Mouse (Mus musculus) forebrain, postnatal 0 days (tissue): ENCODE data around the gene Ccnjl. TPM values are rescaled to one million over a fixed set of nuclear protein-coding genes. Genes with fewer than 3 reads are reported as not detected.

Experiments
- ATAC-seq: fragments of 200-750 bp; cut with Nextera tagmentation; 2 replicates; pipeline ENCODE4 v1.8.0; 2017; ENCODE audit warnings: mild to moderate bottlenecking, moderate library complexity
- DNase-seq: peaks from one replicate; pipeline ENCODE4 v3.0.0-alpha.2; 2015
- H3K27ac ChIP-seq: fragments of 300-500 bp; sonication (generic); 2 replicates; pipeline ENCODE4 v1.5.1; 2014; ENCODE audit warnings: low read depth, mild to moderate bottlenecking, antibody characterized with exemption, low read length, moderate library complexity, mixed read lengths
- H3K27me3 ChIP-seq: fragments of 300-500 bp; sonication (generic); 2 replicates; pipeline ENCODE4 v1.6.1; 2014; ENCODE audit warnings: mild to moderate bottlenecking, low read length, mixed read lengths; ENCODE audit not compliant: insufficient read depth
- H3K36me3 ChIP-seq: fragments of 300-500 bp; sonication (generic); 2 replicates; pipeline ENCODE4 v1.6.1; 2014; ENCODE audit warnings: mild to moderate bottlenecking, moderate library complexity; ENCODE audit not compliant: insufficient read depth
- H3K4me1 ChIP-seq: fragments of 300-500 bp; sonication (generic); 2 replicates; pipeline ENCODE4 v1.6.1; 2014; ENCODE audit warnings: antibody characterized with exemption; ENCODE audit not compliant: insufficient read depth
- H3K4me2 ChIP-seq: fragments of 300-500 bp; sonication (generic); 2 replicates; pipeline ENCODE4 v1.6.1; 2014; ENCODE audit warnings: low read depth, mild to moderate bottlenecking, moderate library complexity
- H3K4me3 ChIP-seq: fragments of 300-500 bp; sonication (generic); 2 replicates; pipeline ENCODE4 v1.5.1; 2014; ENCODE audit warnings: low read depth, low read length, mixed read lengths
- H3K9ac ChIP-seq: fragments of 300-500 bp; sonication (generic); 2 replicates; pipeline ENCODE4 v1.6.1; 2014; ENCODE audit warnings: mild to moderate bottlenecking
- H3K9me3 ChIP-seq: fragments of 300-500 bp; sonication (generic); 2 replicates; pipeline ENCODE4 v1.6.1; 2016; ENCODE audit warnings: low read length
- CTCF ChIP-seq: sonication (generic); IDR thresholded peaks from 2 replicates; pipeline ENCODE4 v1.5.1; 2016; ENCODE audit warnings: antibody characterized with exemption, control low read depth, low read depth
- WGBS: fragments of 180-500 bp; shearing (Covaris S2); extraction: QIAGEN DNeasy Blood & Tissue Kit; methylation state at CpG from one replicate; pipeline ENCODE4 v1.1.7; 2014; 5-methylcytosine and 5-hydroxymethylcytosine counted together
- polyA plus RNA-seq: library from polyadenylated mRNA; unstranded; fragments of >200 nt; fragmentation: Nextera tagmentation; extraction: Ambion mirVana; gene quantifications from 2 replicates; pipeline ENCODE4 v1.2.1, GENCODE M21; 2015
- total RNA-seq: library from RNA; depleted of rRNA; stranded (reverse); fragments of >200 nt; gene quantifications from 2 replicates; pipeline ENCODE4 v1.2.3, GENCODE M21; 2014

The Ccnjl gene
- total and polyA plus RNA-seq, 2 experiments from 2014 or later: 1.3 to 4.5 TPM

- no peaks in the 10 kb centered on the region for H3K36me3 ChIP-seq
- no peaks in the 10 kb centered on the region for H3K27me3 ChIP-seq
- no peaks in the 10 kb centered on the region for H3K4me1 ChIP-seq
- H3K4me3 ChIP-seq: no peak overlapping the region
- no peak overlapping the region for H3K27ac ChIP-seq
- TF ChIP-seq CTCF: no peak
- H3K9me3 ChIP-seq: no peaks in the 10 kb centered on the region
- DNase-seq (no peak), ATAC-seq (no peak)
- H3K9ac ChIP-seq: no peak overlapping the region
- H3K4me2 ChIP-seq: no peak overlapping the region
These were observed 9.8 kb upstream of the Ccnjl start for GRCm38 (mm10) chr11:43518821-43519220.

DNA sequence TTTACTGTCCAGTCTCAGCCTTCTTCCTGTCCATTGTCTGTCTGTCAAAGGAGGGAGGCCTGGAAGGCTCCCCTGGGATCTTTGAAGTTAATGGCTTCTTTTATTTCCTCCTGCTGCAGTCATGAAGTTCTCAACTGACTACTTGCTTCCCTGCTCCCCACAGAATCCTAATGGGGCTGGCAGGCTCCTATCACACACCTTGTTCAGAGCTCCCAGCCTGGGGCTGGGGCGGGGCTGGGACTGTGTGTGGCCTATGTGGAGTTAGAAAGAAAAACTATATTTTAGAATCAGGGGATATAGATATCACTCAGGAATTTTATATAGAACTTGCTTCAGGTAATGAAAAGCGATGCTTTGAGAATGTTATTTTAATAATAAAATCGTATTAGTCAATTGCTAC, 8.1 kb upstream of the Ccnjl start:
- H3K9ac ChIP-seq: no peak overlapping the region
- H3K4me2 ChIP-seq: no peak overlapping the region
- H3K4me1 ChIP-seq: no peaks in the 10 kb centered on the region
- no peaks in the 10 kb centered on the region for H3K9me3 ChIP-seq
- no peaks in the 10 kb centered on the region for H3K36me3 ChIP-seq
- no peak overlapping the region for H3K4me3 ChIP-seq
- WGBS: 84% methylated on average over 3 of the region's 3 CpGs
- no peak overlapping the region for H3K27ac ChIP-seq
- DNase-seq (no peak), ATAC-seq (no peak)
- H3K27me3 ChIP-seq: no peaks in the 10 kb centered on the region
- no peak for TF ChIP-seq CTCF

- WGBS: 1% methylated on average over 24 of the region's 25 CpGs
- peak; percentile 48 for TF ChIP-seq CTCF
- peak overlapping the region; percentile 98 for H3K4me2 ChIP-seq
- H3K4me3 ChIP-seq: peak overlapping the region; percentile 73
- H3K27me3 ChIP-seq: no peaks in the 10 kb centered on the region
- peak overlapping the region; percentile 66 for H3K9ac ChIP-seq
- peak; percentile 71 for ATAC-seq
- no peaks in the 10 kb centered on the region for H3K9me3 ChIP-seq
- no peaks in the 10 kb centered on the region for H3K36me3 ChIP-seq
- peak; percentile 78 for DNase-seq
- H3K27ac ChIP-seq: peak overlapping the region; percentile 51; the same call in 1 of the 2 replicates
- H3K4me1 ChIP-seq: 0 out of 2 replicates have a peak, but pooled peaks cover 11% of the 10 kb centered on the region
These were observed 404 bp upstream of the Ccnjl start for GRCm38 (mm10) chr11:43528078-43528682.

DNA sequence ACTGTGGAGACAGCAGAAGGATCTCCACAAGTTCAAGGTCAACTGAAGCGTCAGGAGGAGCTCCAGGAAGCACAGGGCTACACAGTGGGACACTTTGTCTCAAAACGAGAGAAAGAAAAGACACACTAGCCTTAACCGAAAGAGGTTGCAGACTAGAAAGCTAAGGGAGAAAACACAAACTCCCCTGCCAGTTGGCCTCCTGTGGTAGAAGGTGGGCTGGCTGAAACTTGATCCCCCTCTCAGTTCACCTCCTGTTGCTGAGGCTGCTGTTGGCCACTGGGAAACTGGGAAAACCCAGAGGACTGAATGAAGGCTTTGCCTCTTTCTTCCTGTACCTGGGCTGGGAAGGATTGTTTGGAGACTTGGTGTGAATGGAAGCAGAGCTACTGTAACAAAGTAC, 1.5 kb downstream of the Ccnjl start:
- Histone ChIP-seq H3K9me3 (no peaks in the 10 kb centered on the region), H3K4me1 (0 out of 2 replicates have a peak, but pooled peaks cover 11% of the 10 kb centered on the region), H3K4me3 (no peak overlapping the region), H3K4me2 (peak overlapping the region; percentile 0; the same call in 1 of the 2 replicates), H3K36me3 (no peaks in the 10 kb centered on the region), H3K27me3 (no peaks in the 10 kb centered on the region), H3K9ac (no peak overlapping the region), H3K27ac (no peak overlapping the region)
- DNase-seq: no peak
- 24% methylated on average over 3 of the region's 3 CpGs for WGBS
- no peak for ATAC-seq
- TF ChIP-seq CTCF: no peak

- DNase-seq (no peak), ATAC-seq (peak; percentile 25; the same call in 1 of the 2 replicates)
- TF ChIP-seq CTCF: peak; percentile 59
- Histone ChIP-seq H3K4me3 (no peak overlapping the region), H3K9me3 (no peaks in the 10 kb centered on the region), H3K36me3 (no peaks in the 10 kb centered on the region), H3K9ac (no peak overlapping the region), H3K27me3 (no peaks in the 10 kb centered on the region), H3K4me1 (0 out of 2 replicates have a peak, but pooled peaks cover 11% of the 10 kb centered on the region), H3K27ac (no peak overlapping the region), H3K4me2 (no peak overlapping the region)
- 45% methylated on average over 5 of the region's 5 CpGs for whole genome bisulfite sequencing
These were observed 3.0 kb downstream of the Ccnjl start for GRCm38 (mm10) chr11:43531619-43532018.

DNA sequence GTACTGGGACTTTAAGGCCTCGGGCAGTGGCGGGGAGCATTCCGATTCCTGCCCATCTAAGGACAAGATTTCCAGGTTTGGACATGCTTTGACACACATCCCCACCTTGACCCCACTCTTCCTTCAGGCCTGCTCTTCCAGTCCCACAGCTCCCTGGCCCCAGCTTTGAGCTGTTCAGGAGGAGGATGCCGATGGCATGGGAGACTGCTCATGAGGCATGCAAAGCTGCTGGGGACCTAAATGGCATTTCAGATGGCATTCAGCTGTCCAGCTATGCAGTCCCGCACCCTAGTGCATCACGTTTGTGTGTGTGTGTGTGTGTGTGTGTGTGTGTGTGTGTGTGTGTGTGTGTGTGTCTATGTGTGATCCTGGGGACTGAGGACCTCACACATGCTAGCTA, 8.5 kb downstream of the Ccnjl start:
- H3K9ac ChIP-seq: no peak overlapping the region
- 0 out of 2 replicates have a peak, but pooled peaks cover 1% of the 10 kb centered on the region for H3K4me1 ChIP-seq
- 89% methylated on average over 6 of the region's 6 CpGs for WGBS
- no peak overlapping the region for H3K4me2 ChIP-seq
- TF ChIP-seq CTCF: no peak
- no peaks in the 10 kb centered on the region for H3K36me3 ChIP-seq
- H3K27ac ChIP-seq: no peak overlapping the region
- no peak for ATAC-seq
- no peak overlapping the region for H3K4me3 ChIP-seq
- no peaks in the 10 kb centered on the region for H3K9me3 ChIP-seq
- DNase-seq: no peak
- H3K27me3 ChIP-seq: no peaks in the 10 kb centered on the region

DNA sequence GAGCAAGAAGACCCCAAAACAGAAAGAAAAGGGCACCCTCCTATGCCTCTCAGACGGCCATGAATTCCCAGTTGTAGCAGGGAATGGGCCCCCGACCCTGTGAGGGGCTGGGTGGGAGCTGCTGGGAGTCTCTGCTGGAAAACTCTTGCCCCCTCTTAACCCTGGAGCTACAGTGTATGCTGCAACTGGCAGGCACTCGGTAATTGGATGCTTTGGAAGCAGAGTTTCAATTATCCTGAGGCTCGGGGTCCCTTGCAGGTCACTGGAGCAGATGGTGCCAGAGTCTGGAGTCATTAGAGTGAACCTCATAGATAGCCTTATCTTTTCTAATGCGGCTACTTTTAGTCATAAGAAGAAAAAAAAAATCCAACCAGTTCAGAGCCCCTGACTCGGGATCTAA, 11.3 kb downstream of the Ccnjl start:
- ATAC-seq (no peak; the same call in 1 of the 2 replicates), DNase-seq (no peak)
- Histone ChIP-seq H3K27ac (no peak overlapping the region), H3K36me3 (no peaks in the 10 kb centered on the region), H3K27me3 (no peaks in the 10 kb centered on the region), H3K4me1 (no peaks in the 10 kb centered on the region), H3K4me3 (no peak overlapping the region), H3K4me2 (no peak overlapping the region), H3K9ac (no peak overlapping the region), H3K9me3 (no peaks in the 10 kb centered on the region)
- TF ChIP-seq CTCF: no peak
- 26% methylated on average over 6 of the region's 6 CpGs for WGBS
